Mouse (Mus musculus) stomach, embryonic 14.5 days (tissue): ENCODE measurements at regions not wholly inside any gene's neighbourhood (a gene's known extent, or its start where the extent isn't known, plus 50 kb on each side); places are given as distances from the start of the nearest gene placed in this dataset.

Source experiments
- ATAC-seq: fragments of 200-750 bp; cut with Nextera tagmentation; 2 replicates; pipeline ENCODE4 v1.8.0; 2017; ENCODE audit warnings: low read depth, moderate TSS enrichment; ENCODE audit not compliant: insufficient number of reproducible peaks, insufficient read depth, low FRiP score
- H3K27ac ChIP-seq: fragments of 300-500 bp; sonication (generic); 2 replicates; pipeline ENCODE4 v1.5.1; 2014; ENCODE audit warnings: mild to moderate bottlenecking, low read length, moderate library complexity, mixed read lengths
- H3K27me3 ChIP-seq: fragments of 300-500 bp; sonication (generic); 2 replicates; pipeline ENCODE4 v1.6.1; 2014; ENCODE audit warnings: low read length, control low read depth, mixed read lengths; ENCODE audit not compliant: control insufficient read depth, insufficient read depth
- H3K36me3 ChIP-seq: fragments of 300-500 bp; sonication (generic); 2 replicates; pipeline ENCODE4 v1.6.1; 2014; ENCODE audit warnings: mild to moderate bottlenecking, control low read depth, low read length, moderate library complexity, mixed read lengths; ENCODE audit not compliant: control insufficient read depth, insufficient read depth
- H3K4me1 ChIP-seq: fragments of 300-500 bp; sonication (generic); 2 replicates; pipeline ENCODE4 v1.6.1; 2014; ENCODE audit warnings: low read length, control low read depth, mixed read lengths; ENCODE audit not compliant: control insufficient read depth, insufficient read depth
- H3K4me2 ChIP-seq: fragments of 300-500 bp; sonication (generic); replicated peaks from 2 replicates; pipeline ENCODE4 v1.6.1; 2014; ENCODE audit warnings: low read depth, low read length, control low read depth
- H3K4me3 ChIP-seq: fragments of 300-500 bp; sonication (generic); 2 replicates; pipeline ENCODE4 v1.5.1; 2014; ENCODE audit warnings: low read depth, low read length, control low read depth
- H3K9ac ChIP-seq: fragments of 300-500 bp; sonication (generic); replicated peaks from 2 replicates; pipeline ENCODE4 v1.6.1; 2014; ENCODE audit warnings: low read depth, mild to moderate bottlenecking, control low read depth, low read length, moderate library complexity, mixed read lengths
- H3K9me3 ChIP-seq: fragments of 300-500 bp; sonication (generic); 2 replicates; pipeline ENCODE4 v1.6.1; 2016; ENCODE audit warnings: low read depth, low read length, control low read depth; ENCODE audit not compliant: control insufficient read depth
- WGBS: fragments of 180-500 bp; shearing (Covaris S2); extraction: QIAGEN DNeasy Blood & Tissue Kit; methylation state at CpG from one replicate; pipeline ENCODE4 v1.1.7; 2014; 5-methylcytosine and 5-hydroxymethylcytosine counted together

DNA sequence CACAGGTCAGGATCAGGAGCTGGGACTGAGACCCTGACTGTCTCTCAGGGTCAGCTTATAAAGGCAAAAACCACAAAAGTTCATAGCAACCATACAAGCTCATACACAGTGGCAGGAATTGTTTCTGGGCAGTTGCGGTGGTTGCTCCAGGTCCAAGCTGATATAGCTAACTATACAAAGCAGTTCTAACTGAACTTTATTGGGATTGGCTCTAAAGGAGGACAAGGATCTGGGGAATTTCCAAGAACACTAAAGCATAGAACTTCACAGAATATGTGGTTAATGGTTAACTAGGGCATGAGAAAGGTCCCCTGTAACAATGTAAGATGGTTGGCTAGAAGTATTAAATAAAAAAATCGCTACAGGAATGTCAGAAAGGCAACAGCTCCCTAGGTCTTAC lies 748.0 kb upstream of the Crim1 start:
- H3K9ac ChIP-seq, result no peak overlapping the region
- no peaks in the 10 kb centered on the region for H3K9me3 ChIP-seq
- ATAC-seq, result 0 out of 2 replicates have a peak, but pooled peaks have one; percentile 33
- H3K27ac ChIP-seq, result no peak overlapping the region
- no peaks in the 10 kb centered on the region for H3K27me3 ChIP-seq
- no peaks in the 10 kb centered on the region for H3K4me1 ChIP-seq
- no peak overlapping the region for H3K4me2 ChIP-seq
- H3K36me3 ChIP-seq, result no peaks in the 10 kb centered on the region
- H3K4me3 ChIP-seq, result no peak overlapping the region
- WGBS, result 75% methylated on average over 2 of the region's 2 CpGs

DNA sequence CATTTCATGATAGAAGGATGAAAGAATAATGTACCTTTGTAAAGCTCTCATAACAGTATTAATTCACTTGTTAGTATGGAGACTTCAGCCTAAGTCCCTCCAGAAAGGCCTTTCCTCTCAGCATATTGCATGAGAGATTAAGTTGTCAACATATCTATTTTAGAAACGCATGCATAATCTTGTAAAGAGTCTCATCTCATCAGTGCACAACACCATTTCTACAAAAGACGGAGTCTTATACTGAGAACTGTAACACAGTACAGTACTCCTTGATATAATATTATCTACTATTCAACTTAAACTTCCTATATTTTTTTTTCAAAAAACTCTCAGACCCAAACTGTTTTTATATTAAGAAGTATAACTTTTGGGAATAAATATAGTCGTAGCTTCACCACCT lies 730.4 kb upstream of the Crim1 start:
- no peaks in the 10 kb centered on the region for H3K27me3 ChIP-seq
- H3K4me3 ChIP-seq, result no peak overlapping the region
- 67% methylated on average over 3 of the region's 3 CpGs for WGBS
- no peaks in the 10 kb centered on the region for H3K9me3 ChIP-seq
- no peak overlapping the region for H3K4me2 ChIP-seq
- ATAC-seq, result no peak
- H3K9ac ChIP-seq, result no peak overlapping the region
- no peak overlapping the region for H3K27ac ChIP-seq
- H3K36me3 ChIP-seq, result no peaks in the 10 kb centered on the region
- no peaks in the 10 kb centered on the region for H3K4me1 ChIP-seq

DNA sequence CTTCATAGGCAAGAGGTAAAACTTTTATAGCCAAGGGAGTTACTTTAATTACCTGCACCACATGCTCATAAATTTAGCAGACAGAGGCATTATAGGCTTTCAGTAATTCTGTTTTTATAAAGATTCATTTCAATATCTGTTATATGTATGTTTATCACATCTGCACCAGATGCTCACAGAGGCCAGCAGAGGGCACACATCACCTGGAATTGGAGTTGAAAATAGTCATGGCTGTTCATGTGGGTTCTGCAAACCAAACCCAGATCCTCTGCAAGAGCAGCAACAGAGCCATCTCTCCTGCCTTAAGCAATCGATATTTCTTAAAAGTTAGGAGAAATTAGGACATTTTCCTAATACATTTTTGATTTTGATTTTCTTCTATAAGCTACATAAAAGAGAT lies 729.9 kb upstream of the Crim1 start:
- no peak overlapping the region for H3K9ac ChIP-seq
- H3K36me3 ChIP-seq, result no peaks in the 10 kb centered on the region
- WGBS, result 76% methylated on average over 1 of the region's 1 CpGs
- H3K9me3 ChIP-seq, result no peaks in the 10 kb centered on the region
- no peaks in the 10 kb centered on the region for H3K4me1 ChIP-seq
- H3K4me2 ChIP-seq, result no peak overlapping the region
- no peak overlapping the region for H3K4me3 ChIP-seq
- H3K27me3 ChIP-seq, result no peaks in the 10 kb centered on the region
- ATAC-seq, result no peak
- no peak overlapping the region for H3K27ac ChIP-seq

GRCm38 (mm10) chr17:77471921-77472320 lies 728.1 kb upstream of the Crim1 start:
- Histone ChIP-seq H3K9ac (no peak overlapping the region), H3K9me3 (no peaks in the 10 kb centered on the region), H3K27ac (no peak overlapping the region), H3K36me3 (no peaks in the 10 kb centered on the region), H3K27me3 (no peaks in the 10 kb centered on the region), H3K4me2 (no peak overlapping the region), H3K4me1 (no peaks in the 10 kb centered on the region), H3K4me3 (no peak overlapping the region)
- 75% methylated on average over 3 of the region's 3 CpGs for WGBS
- ATAC-seq, result no peak
